Mouse (Mus musculus): ENCODE measurements at regions not wholly inside any gene's neighbourhood (a gene's known extent, or its start where the extent isn't known, plus 50 kb on each side); places are given as distances from the start of the nearest gene placed in this dataset.

DNA sequence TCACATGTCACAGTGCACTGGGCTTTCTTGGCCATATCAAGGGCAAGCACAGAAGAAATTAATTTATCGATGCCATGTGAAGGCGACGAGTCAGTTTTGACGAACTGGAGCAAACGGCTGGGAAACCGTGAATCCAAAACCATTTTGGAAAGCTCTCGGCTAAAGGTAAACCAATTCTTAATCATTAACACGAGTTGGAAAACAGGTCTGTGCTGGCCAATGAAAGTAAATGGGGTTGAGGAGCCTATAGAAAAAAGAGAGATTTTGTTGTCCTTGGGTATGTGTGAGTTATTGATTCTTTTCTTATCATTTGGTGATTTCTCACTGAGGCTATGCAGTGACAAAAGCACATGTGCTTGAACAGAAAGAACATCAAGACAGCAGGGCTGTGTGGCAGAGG, 397.1 kb downstream of the H2al1j start:
- DNase-seq: no peak

DNA sequence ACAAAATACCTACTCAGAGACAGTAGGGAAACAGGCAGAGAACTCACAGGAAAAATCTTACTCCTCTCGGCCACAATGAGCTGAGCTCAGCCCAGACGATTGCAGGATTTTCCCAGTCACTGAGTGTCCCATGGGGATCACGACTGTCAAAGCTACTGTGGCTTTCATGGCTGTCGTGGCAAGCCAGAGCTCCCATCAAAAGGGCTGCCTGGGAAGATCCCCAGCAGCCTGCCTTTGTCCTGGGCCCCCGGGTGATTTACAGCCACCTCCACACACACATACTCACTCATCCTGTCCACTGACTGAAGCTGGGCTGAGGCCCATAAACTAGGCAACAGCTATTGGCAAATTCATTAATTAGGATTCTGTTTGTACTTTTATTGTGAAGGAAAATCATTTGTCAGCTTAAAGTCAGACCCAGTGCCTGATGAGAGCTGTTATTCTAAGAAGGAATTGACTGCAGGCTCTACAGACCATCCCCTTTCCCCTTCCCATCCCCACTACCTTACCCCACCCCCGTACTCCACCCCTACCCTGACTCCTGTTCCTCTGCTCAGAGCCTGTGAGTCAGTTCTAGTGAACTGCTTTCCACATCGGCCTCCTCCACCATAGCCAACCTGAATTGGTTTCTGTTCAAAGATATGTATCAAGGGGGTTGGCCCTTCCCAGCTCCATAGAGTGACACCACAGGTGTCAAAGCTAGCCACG, 399.1 kb downstream of the H2al1j start:
- no peak for DNase-seq

GRCm38 (mm10) chrX:11728481-11728880, 400.9 kb downstream of the H2al1j start:
- DNase-seq: peak in 1 of 2 experiments; percentile 24

GRCm38 (mm10) chrX:11729992-11730391, 402.4 kb downstream of the H2al1j start:
- DNase-seq: no peak

- peak; percentile 22 to 41 for DNase-seq
These were observed 404.7 kb downstream of the H2al1j start for GRCm38 (mm10) chrX:11732371-11732770.

- DNase-seq: peak in 1 of 2 experiments; percentile 12
These were observed 407.1 kb downstream of the H2al1j start for GRCm38 (mm10) chrX:11734505-11735435.

- peak; percentile 77 to 85 for DNase-seq
These were observed 408.0 kb downstream of the H2al1j start for GRCm38 (mm10) chrX:11735516-11736170.

- no peak for DNase-seq
These were observed 408.9 kb downstream of the H2al1j start for GRCm38 (mm10) chrX:11736481-11736880.

DNA sequence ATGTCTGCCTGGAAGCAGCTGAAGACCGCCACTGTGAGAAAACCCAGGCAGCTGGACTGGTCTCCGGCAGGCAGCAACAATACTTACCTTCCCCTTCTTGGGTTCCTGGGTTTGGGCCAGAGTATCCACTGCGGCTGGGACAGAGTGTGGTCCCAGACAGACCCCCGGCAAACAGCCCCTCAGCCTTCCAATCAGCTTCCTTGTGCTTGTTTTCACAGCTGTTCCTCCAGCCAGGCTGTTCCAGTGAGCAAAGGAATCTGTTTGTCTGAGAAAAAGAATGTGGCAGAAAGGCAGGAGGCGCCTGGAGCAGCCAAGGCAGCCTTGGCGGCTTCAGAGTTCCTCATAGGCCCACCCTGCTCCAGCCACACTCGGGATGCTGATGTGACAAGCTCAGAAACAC, 411.9 kb downstream of the H2al1j start:
- DNase-seq: no peak

DNA sequence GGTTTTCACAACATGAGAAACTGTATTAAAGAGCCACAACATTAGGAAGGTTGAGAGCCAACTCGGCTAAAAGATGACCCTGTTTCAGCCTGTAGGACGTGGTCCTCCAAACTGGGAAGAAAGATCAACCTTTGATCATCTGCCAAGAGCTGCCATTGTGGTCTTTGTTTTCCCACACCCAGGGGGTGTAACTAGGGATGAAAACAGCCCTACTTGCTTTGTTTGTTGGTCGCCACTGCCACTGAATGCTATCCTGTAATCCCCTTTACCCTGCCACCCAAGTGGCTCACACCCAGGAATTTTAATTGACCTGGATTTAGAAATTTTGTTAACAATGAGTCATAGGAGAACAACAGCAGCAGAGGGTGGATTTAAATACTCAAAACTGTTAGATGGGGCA, 414.2 kb downstream of the Bcor start:
- DNase-seq: no peak

- DNase-seq: no peak
These were observed 412.6 kb downstream of the Bcor start for GRCm38 (mm10) chrX:11747386-11748121.

DNA sequence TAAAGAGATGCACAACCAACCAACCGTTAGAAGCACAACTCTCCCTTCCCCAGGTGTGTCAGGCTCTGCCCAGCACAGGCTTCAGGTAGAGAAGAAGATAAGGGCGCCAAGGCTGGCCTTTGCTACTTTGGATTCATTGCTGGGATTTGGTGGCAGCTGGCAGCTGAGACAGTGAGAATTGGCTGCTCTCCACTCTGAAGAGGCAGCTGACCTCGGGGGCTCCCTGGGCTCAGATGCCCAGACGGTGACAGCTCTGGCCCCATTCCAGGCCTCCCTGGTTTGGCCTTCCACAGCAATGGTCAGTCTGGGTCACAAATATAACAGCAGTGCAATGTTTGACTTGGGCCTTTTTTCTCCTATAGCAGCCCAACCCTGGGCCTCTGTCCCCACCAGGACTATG, 411.9 kb downstream of the Bcor start:
- peak; percentile 46 to 74 for DNase-seq

- DNase-seq: no peak
These were observed 407.6 kb downstream of the Bcor start for GRCm38 (mm10) chrX:11752513-11752912.

DNA sequence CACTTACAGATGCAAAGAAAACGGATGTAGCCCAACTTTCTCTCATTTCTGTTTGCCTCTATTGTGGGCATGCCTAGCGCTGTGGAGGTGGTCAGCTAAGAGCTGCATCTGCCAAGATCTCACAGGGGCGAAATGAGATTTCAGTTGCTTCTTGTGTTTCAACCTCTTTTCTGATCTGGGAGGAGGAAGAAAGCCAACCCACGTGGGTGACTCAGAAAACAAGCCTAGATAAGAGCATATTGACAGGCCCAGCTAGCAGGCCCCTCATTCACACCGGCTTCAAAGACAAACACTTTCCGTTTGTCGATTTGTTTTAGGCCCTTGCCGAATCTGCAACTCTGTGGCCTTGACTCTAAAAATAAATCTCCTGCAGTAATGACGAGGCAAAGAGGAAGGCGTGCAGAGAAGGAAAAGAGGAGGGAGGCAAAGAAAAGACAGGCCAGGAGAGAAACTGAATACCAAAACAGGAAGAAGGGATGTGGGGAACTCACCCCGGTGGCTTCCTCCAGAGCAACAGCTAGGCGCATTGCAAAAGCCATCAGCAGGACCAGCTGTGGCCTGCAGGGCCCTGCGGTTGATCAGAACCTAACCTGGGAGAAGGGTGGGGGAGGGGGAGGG, 407.1 kb downstream of the Bcor start:
- no peak for DNase-seq

DNA sequence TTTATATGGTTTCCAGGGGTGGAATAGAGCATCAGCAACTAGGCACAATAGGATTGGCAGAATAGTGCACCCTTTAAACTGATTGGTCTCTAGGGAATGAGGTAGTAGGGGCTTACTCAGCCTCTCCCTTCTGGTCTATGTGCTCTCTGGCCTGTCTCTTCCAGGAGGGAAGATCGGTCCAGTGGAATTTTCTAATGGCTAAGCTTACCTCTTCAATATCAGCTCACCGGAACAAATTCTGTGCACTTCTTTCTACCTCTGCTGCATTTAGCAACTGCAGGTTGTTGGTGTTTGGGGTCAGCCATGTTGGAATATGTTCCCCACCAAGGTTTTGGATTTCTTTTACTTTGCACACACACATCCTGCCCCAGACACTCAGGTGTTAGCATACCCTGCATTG, 405.1 kb downstream of the Bcor start:
- DNase-seq: no peak

DNA sequence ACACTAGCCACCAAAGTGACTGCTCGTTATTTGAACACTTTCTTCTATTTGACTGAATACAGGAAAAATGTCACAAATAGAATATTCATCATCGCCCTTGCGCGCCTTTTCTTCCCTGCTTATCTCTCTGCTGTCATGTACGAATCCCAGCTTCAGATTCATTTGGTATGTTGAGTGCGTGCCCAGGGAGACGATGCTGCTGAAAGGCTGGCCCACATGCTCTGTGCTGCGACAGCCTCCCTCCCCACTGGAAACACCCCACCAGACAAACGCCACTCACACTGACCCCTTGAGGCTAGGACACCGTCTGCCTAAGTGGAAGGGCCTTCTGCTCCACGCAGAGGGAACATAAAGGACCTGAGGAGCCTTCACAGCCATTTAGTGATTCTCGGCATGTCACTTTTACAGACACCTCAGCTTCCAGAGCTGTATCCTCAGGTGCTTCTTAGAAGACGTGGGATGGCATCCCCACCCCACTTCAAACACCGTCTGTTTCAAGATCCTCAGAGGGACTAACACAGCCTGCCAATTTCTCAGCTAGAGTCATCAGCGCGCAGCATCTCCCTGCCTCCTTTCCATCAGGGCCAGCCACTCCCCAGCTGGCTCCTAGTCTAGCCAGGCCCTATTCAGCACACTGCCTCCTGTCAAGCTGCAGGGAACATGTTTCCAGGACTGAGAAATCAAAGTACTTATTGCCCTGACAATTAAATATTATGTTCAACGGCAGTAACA, 396.6 kb downstream of the Bcor start:
- DNase-seq: peak; percentile 25 to 42

- DNase-seq: no peak
These were observed 383.8 kb downstream of the Bcor start for GRCm38 (mm10) chrX:11776236-11776899.

DNA sequence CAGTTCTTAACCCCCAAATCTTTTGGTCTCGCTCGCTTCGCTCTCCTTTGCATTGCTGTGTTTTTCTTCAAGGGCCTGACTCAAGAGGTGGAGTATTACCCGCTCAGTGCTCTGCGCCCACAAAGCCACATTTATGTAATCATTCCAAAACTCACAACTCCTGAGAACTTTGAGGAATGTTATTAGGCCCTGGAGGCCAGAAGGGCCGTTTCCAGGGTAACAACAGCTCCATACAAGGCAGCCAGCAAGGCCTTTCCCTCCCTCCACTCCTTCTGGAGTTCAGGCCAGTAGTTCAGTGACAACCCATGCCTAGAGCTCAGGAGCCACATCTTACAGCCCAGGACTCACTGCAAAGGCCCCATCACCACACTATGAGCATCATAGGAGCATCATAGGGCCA, 365.1 kb downstream of the Bcor start:
- no peak for DNase-seq

- DNase-seq: peak; percentile 32 to 34
These were observed 362.3 kb downstream of the Bcor start for GRCm38 (mm10) chrX:11797870-11798269.

DNA sequence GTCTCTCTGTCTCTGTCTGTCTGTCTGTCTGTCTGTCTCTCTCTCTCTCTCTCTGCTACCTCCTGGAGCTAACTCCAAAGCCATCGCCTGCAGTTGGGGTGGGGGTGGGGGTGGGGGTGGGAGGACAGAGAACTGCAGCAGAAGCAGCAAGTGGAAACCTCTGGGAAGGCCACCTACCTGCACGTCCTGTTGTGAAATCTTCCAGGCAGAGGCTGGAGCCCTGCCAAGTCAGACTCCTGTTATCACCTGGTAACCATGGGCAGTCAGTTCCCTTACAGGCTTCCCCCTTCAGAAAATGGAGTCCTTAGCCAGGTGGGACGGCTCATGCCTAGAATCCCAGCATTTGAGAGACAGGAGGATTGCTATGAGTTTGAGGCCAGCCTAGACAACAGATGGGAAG, 361.8 kb downstream of the Bcor start:
- DNase-seq: peak in 1 of 2 experiments; percentile 35

DNA sequence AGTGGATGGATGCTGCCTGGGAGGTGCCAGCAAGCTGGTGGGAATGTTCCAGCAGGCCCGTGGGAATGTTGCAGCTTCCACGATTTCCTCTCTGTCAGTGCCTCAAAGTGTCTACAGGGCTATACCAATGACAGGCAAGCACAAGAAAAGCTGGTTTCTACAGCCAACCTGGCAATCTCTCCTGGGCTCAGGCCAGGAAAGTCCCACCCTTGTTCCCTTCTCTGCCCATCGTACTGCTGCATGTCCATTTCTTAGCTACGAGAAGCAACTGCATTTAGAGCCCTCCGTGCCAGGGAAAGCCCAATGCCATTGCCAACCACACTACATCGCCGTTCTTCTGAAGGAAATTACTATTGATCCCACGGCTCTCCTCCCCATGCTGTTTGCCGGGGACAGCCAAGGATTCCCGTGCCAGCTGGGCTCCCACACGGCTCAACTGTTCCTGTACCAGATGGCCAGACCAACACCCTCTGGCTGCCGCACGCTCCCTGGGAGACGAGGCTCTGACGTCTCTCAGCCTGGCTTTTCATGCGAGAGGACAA, 359.7 kb downstream of the Bcor start:
- DNase-seq: peak; percentile 79 to 80

Measured in cerebellum, postnatal 25 days (tissue).